Mouse (Mus musculus): ENCODE data around the gene Fxn. TPM values are rescaled to one million over a fixed set of nuclear protein-coding genes. Genes with fewer than 3 reads are reported as not detected.

Fxn gene
- polyA plus RNA-seq, 1 experiment, result 231 TPM

- no peak for TF ChIP-seq GATA1 (IDR thresholded peaks at IDR 0.05; ENCODE audit: low read length)
These were observed 56.6 kb downstream of the Fxn start for GRCm38 (mm10) chr19:24223851-24224251.

GRCm38 (mm10) chr19:24221455-24221854 is 59.0 kb downstream of the Fxn start:
- TF ChIP-seq GATA1 (IDR thresholded peaks at IDR 0.05; ENCODE audit: low read length), result no peak

DNA sequence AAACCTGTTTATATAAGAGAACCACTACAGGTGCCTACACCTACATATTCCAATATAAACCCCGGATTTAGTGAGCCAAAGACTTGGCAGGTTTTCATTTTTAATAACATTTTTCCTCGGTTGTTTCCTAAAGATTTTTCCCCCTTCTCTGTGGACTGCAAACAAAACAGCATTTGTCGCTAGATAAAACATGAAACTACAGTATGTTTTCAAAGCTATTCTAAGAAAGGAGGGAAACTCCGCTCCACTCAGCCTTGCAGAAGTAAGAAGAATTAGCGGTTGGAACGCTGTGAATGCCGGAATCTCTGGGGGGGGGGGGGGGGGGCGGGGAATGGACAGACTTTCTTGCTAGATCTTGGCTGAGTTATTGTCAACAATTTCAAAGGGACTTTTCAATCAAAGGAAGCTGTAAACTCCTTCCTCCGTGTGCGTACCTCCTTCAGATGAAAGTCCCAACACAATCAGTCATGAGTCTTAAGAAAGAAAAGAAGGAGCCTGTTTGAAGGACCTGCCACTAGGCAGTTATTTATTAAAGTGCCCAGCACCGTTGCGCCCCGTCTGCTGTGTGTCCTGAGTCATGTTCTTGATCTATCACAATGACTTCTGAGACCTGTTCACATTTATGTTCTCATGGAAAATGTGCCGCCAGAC is 59.5 kb downstream of the Fxn start:
- no peak for TF ChIP-seq GATA1 (IDR thresholded peaks at IDR 0.05; ENCODE audit: low read length)

DNA sequence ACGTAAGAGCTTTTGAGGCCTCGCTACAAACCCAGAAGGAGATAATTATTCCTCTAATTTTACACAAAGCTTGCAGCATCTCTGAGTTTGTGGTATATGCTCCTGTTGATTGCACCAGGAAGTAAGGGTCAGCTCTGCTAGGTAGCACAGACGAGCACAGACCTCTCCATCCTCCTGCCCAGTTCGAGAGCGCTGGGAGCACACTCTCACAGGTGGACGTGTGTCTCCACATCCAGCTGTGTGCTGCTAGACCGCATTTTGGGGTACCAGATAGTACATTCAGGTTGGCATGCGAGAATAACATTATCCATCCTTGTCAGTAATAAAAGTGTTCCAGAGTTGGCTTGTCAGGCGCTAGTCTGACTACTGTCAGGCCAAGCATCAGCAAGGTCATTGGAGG is 61.4 kb downstream of the Fxn start:
- TF ChIP-seq GATA1 (IDR thresholded peaks at IDR 0.05; ENCODE audit: low read length), result no peak

- TF ChIP-seq GATA1 (IDR thresholded peaks at IDR 0.05; ENCODE audit: low read length), result no peak
These were observed 62.1 kb downstream of the Fxn start for GRCm38 (mm10) chr19:24218291-24218690.

- TF ChIP-seq GATA1 (IDR thresholded peaks at IDR 0.05; ENCODE audit: low read length), result no peak
These were observed 62.6 kb downstream of the Fxn start for GRCm38 (mm10) chr19:24217851-24218250.

- TF ChIP-seq GATA1 (IDR thresholded peaks at IDR 0.05; ENCODE audit: low read length), result no peak
These were observed 63.6 kb downstream of the Fxn start for GRCm38 (mm10) chr19:24216771-24217170.

- TF ChIP-seq GATA1 (IDR thresholded peaks at IDR 0.05; ENCODE audit: low read length), result no peak
These were observed 65.5 kb downstream of the Fxn start for GRCm38 (mm10) chr19:24214939-24215338.

DNA sequence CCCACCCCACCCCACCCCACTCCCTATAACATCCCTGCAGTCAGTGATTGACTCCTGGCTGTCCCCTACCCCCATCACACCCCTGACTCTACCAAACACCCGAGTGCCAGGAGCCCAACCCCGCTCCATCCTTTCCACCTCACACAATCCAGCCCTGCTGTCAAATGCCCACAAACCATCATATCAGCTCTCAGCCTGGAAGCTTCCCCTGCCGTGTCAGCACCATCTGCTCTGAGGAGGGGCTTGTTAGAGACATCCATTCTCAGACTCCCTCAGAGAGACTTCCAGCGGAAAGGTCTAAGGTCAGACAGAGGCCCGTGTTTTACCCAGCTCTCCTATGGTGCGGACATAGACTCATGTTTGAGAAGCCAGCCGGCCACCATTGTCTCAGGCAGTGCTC is 67.1 kb downstream of the Fxn start:
- TF ChIP-seq GATA1 (IDR thresholded peaks at IDR 0.05; ENCODE audit: low read length), result no peak

DNA sequence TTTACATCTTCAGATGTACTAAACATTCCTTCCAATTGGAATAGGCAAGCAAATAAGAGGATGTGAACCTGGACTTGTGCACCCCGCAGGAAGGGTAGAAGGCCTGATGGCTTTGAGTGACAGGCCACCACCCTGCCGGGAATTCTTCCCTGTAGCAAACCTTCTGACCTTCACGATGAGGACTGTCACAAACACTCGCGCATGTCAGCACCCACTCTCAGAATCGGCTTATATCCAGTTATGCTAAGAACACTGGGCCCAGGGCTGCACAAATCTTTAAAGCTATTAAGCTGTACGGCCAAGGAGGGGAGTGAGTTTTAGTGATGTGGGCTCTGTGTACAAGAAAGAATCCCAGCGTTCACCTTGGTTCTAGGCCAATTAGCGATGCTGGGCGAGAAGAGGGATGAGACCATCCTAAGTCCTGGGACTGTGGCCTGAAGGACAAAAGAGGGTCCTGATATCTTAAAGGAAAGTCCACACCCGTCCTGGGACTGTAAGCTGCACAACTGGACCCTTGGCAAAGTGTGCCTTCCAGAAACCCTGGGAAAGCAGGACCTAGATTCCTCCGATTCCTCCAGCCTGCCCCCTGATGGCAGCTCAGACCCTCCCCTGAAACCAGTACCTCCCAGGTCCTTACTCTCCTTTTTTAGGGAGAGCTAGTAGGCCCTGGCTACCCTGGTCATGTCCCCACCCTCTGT is 67.7 kb downstream of the Fxn start:
- no peak for TF ChIP-seq GATA1 (IDR thresholded peaks at IDR 0.05; ENCODE audit: low read length)

Other genes with a start within 250 kb of the Fxn start
- gene Fam189a2, start 249.6 kb downstream of the Fxn start, polyA plus RNA-seq (2012), result not detected in 2 replicates
- 0.02 TPM in 2 replicates for gene Tjp2, start 55.6 kb downstream of the Fxn start, polyA plus RNA-seq (2012)
- 18.4 and 23.1 TPM in 2 replicates for gene Fam122a, start 196.8 kb upstream of the Fxn start, polyA plus RNA-seq (2012)

Data from G1E-ER4 (cell line).